11 mouse cellular contexts compared by ENCODE assay signal in genomic region chr13:32234019-32234418, GRCm38 (mm10).
DNase-seq lines count a peak whose midpoint lies in the region; ATAC-seq and TF ChIP-seq lines count a peak whose summit lies in the region.
"Had no signal": no experiment of that assay in that cellular context is flagged by ENCODE, and none has a peak within 500 bp of the region (broad histone marks: within the 10 kb centered on the region; RNA-seq: fewer than 3 reads in every experiment).

No protein-coding gene starts in this region.

- H3K27me3 ChIP-seq in heart, adult 2 months (ENCODE audit: control insufficient read depth, insufficient read depth, low read length), result no peaks in the 10 kb centered on the region
- no peaks in the 10 kb centered on the region for H3K27me3 ChIP-seq in lung, postnatal 0 days (replicated peaks; ENCODE audit: insufficient read depth, low read length)

- H3K4me2 ChIP-seq in lung, postnatal 0 days (replicated peaks; ENCODE audit: low read depth, low read length), result no peak overlapping the region
- H3K4me2 ChIP-seq: lung, embryonic 14.5 days had no signal

- no peaks in the 10 kb centered on the region for H3K9me3 ChIP-seq in lung, postnatal 0 days (ENCODE audit: low read length)

- no peaks in the 10 kb centered on the region for H3K79me2 ChIP-seq in heart, adult 2 months (replicated peaks; ENCODE audit: control insufficient read depth, insufficient read depth, low read length)

- peaks cover 5% of the 10 kb centered on the region for H3K4me1 ChIP-seq in heart, adult 2 months (ENCODE audit: control insufficient read depth, insufficient read depth, low read length)
- no peaks in the 10 kb centered on the region for H3K4me1 ChIP-seq in lung, postnatal 0 days (ENCODE audit: insufficient read depth, low read depth, low read length)

- no peak overlapping the region for H3K27ac ChIP-seq in layer of hippocampus, adult 2 months
- H3K27ac ChIP-seq in heart, adult 2 months, result peak overlapping the region; percentile 34
- no peak overlapping the region for H3K27ac ChIP-seq in lung, postnatal 0 days (ENCODE audit: low read length)

- 14% methylated on average over 9 of the region's 9 CpGs for WGBS in heart, adult 2 months
- 32% methylated on average over 9 of the region's 9 CpGs for WGBS in lung, postnatal 0 days

- ATAC-seq in lung, postnatal 0 days, result no peak
- ATAC-seq: forebrain, postnatal 0 days had no signal

- peak overlapping the region; percentile 19; the same call in 1 of the 2 replicates for H3K4me3 ChIP-seq in layer of hippocampus, adult 2 months
- H3K4me3 ChIP-seq in heart, adult 2 months, result no peak overlapping the region
- H3K4me3 ChIP-seq in lung, postnatal 0 days (ENCODE audit: low read depth, low read length), result no peak overlapping the region

- no peak for TF ChIP-seq CTCF in layer of hippocampus, adult 2 months (conservative IDR thresholded peaks at IDR 0.05)
- no peak for TF ChIP-seq CTCF in heart, adult 2 months (IDR thresholded peaks at IDR 0.05)
- no peak for TF ChIP-seq CTCF in lung, postnatal 0 days (IDR thresholded peaks at IDR 0.05)

- no peak overlapping the region for H3K9ac ChIP-seq in heart, adult 2 months (ENCODE audit: low read depth, low read length)
- no peak overlapping the region for H3K9ac ChIP-seq in lung, postnatal 0 days (replicated peaks; ENCODE audit: low read depth)
- H3K9ac ChIP-seq: forebrain, postnatal 0 days; lung, embryonic 14.5 days had no signal

- peak; percentile 70 for TF ChIP-seq EP300 in heart, adult 2 months (IDR thresholded peaks at IDR 0.05; ENCODE audit: insufficient read depth, low read depth, low read length)
- no peak for TF ChIP-seq EP300 in lung, postnatal 0 days (IDR thresholded peaks at IDR 0.05)

- no peak for DNase-seq in layer of hippocampus, adult 2 months (ENCODE audit: low spot score in 2 of 2)
- DNase-seq in layer of hippocampus, adult 11-12 months (ENCODE audit: low spot score), result no peak
- DNase-seq in heart, adult 2 months, result peak; percentile 54 to 75
- peak; percentile 58 for DNase-seq in heart, postnatal 4 days
- DNase-seq in spleen, postnatal 4 days (ENCODE audit: low spot score in 2 of 2), result peak; percentile 38 to 63
- DNase-seq in lung, postnatal 0 days (ENCODE audit: low spot score), result no peak
- DNase-seq in right cerebral cortex, postnatal 14 days, result no peak
- no peak for DNase-seq in urinary bladder, postnatal 4 days (ENCODE audit: low spot score in 2 of 2)
- DNase-seq: forebrain, postnatal 0 days; layer of hippocampus, postnatal 36 days; lung, embryonic 14.5 days had no signal

- H3K36me3 ChIP-seq in heart, adult 2 months (ENCODE audit: control insufficient read depth, insufficient read depth, low read length), result peaks cover 3% of the 10 kb centered on the region
- no peaks in the 10 kb centered on the region for H3K36me3 ChIP-seq in lung, postnatal 0 days (ENCODE audit: insufficient read depth, low read length)

- intact Hi-C loops in heart, adult 2 months (cut with DNase I), result no loop called here

- no peak for TF ChIP-seq POLR2A in heart, adult 2 months (IDR thresholded peaks at IDR 0.05; ENCODE audit: insufficient read depth, low read depth, low read length)

Comparison
In these comparisons a context has a peak if more than half of its experiments do, and no peak if none do; other contexts are left out.
1. DNase-seq: peak in heart, adult 2 months (2 of 2), heart, postnatal 4 days (single experiment) and spleen, postnatal 4 days (2 of 2); none in layer of hippocampus, adult 2 months (0 of 2), layer of hippocampus, adult 11-12 months (single experiment), lung, postnatal 0 days (single experiment), right cerebral cortex, postnatal 14 days (single experiment) and urinary bladder, postnatal 4 days (0 of 2).